Mouse (Mus musculus) right cerebral cortex, adult 2 months (tissue): Measurements from ENCODE around the gene Zmynd11.

ENCODE experiments used
- DNase-seq, 2 experiments: peaks; one replicate each; pipeline ENCODE4 v3.0.0; 2021 to 2022; ENCODE audit warnings: low spot score in 2 of 2

Gene Zmynd11

DNA sequence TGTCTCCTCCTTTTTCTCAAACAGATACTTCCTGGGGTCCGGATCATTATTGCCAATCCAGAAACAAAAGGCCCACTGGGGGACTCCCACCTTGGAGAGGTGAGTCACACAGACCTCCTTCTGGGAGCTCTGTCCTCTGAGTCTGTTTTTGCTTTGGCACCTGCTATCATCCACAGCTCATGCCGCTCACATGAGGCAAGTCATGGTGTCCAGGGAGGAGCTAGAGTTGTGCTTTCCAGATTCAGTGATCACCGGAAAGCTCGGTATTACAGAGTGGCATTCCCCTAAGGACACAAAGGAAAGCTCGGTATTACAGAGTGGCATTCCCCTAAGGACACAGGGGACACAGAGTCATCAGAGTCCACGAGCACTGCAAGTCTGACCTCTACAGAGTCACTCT is 108.5 kb downstream of the Zmynd11 start:
- no peak for DNase-seq

DNA sequence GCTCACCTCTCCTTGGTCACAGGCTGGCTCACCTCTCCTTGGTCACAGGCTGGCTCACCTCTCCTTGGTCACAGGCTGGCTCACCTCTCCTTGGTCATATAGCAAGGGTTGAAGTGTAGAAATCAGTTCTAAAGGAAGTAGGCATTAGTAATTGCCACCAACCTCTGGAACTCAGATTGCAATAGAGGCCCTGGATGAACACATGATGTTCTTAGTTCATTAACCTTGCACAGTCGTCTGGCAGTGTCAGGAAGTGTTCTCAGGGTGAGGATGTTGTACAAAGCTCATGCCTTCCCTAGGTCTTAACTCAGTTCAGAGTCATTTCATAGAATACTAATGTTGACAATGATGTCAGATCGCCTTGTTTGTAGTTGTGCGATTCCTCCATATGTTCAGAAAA is 112.1 kb downstream of the Zmynd11 start:
- DNase-seq = no peak

DNA sequence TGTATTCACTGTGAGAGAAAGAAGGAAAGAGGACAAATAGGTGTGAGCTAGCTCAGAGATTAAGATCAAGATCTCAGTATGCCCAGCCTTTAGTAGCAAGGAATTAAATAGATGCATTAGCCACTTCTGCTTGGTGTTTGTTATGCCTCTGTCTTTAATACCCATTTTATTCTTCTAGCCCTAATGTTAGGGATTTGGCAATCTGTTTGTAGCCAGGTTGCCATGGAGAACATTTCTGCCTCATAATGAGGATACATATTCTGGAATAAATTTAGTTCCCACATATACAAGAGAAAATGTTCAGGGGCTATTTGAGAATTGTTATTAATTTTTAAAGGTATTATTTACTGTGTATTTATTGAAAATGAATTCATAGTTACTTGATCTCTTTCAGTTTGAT is 114.5 kb downstream of the Zmynd11 start:
- DNase-seq = no peak

DNA sequence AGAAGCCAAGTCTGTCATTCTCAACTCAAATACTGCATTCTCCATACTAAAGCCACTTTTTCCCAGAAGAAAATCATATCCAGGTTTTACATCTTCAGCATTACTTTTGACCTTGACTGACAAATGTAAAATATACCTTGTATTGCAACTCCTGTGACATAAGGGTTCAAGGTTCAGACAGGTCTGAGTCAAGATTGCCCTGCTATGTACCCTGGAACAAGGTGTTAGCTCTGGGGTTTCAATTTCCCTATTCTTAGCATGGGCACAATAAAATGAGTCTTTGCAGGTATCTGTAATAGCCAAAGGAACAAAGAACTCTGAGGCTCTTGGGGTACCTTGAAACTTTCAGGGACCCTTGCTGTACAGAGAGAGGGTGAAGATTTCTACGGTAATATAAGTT is 115.2 kb downstream of the Zmynd11 start:
- DNase-seq = no peak

DNA sequence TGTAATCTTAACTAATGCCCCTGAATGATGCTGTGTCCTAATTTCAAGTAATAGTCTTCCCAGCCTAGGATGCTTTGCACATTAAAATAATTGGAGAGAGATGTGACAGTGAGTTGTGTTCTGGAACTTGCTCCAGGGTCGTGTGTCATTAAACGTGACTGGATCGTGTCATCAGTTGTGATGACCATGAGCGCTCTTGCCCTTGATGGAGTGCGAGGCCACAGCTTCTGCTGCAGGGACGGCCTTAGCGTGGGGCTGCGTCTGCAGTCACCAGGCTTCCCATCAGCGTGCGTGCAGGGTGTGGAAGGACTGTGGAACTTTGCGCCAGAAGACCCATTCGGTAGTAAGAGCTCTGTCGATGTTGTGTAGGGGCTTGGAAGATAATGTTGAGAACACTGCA is 116.4 kb downstream of the Zmynd11 start:
- DNase-seq = no peak

DNA sequence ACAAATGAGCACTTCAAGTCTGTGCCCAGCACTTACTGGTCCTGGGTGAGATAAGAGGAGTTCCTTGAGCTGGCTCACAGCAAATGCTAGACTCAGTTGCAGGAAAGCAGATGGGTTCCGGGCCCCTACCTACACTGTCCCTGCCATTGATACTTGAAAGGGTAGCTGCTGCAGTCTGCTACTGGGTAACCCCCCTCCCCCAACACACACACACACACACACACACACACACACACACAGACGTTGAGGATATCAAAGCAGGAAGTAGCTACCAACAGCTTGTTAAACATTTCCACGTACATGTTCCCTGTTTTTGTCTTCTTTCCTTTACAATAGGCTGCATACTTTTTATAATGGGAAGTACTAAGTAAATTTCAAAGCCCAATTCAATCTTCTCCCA is 127.2 kb downstream of the Zmynd11 start:
- DNase-seq = no peak

DNA sequence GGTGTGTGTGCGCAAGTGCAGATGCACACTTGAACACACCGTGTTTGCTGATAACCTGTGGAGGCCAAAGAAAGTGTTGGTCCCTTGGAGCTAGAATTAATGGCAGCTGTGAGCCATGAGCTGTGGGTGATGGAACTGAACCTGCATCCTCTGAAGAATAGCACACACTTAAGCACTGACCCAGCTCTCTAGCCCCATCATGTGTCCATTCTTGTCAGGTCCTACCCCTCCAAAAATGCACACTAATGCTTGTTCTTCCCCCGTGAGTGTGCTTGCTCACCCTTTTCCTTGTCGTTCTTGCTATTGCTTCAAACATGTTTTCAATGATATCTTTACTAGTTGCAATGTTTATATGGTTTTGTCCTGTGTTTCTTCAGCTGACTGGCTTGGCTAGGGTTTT is 128.6 kb downstream of the Zmynd11 start:
- DNase-seq = no peak

DNA sequence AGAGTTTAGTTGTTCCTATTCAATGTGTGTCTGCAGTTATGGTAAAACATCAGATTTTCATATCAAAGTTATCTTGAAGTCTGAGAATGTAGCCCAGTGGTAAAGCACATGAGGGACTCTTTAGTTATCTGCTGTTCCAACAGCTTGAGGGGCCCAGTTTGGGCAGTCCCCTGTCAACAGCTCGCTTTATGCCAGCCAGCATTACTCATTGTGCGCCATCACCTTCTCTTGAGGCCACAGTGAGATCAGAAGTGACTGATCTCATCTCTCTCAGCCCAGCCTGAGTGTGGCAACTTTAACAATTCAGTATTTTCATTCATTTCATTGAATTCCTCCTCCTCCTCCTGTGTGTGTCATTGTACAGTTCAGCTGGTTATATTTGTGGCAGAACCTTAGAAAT is 129.2 kb downstream of the Zmynd11 start:
- no peak for DNase-seq
